Mouse (Mus musculus) Muller cell, postnatal 12 days (primary cell): ENCODE results near the gene Krt81.

Source experiments
- DNase-seq: peaks from one replicate; pipeline ENCODE4 v3.0.0-alpha.2; 2015; ENCODE audit errors: inconsistent ontology term

Gene Krt81

DNA sequence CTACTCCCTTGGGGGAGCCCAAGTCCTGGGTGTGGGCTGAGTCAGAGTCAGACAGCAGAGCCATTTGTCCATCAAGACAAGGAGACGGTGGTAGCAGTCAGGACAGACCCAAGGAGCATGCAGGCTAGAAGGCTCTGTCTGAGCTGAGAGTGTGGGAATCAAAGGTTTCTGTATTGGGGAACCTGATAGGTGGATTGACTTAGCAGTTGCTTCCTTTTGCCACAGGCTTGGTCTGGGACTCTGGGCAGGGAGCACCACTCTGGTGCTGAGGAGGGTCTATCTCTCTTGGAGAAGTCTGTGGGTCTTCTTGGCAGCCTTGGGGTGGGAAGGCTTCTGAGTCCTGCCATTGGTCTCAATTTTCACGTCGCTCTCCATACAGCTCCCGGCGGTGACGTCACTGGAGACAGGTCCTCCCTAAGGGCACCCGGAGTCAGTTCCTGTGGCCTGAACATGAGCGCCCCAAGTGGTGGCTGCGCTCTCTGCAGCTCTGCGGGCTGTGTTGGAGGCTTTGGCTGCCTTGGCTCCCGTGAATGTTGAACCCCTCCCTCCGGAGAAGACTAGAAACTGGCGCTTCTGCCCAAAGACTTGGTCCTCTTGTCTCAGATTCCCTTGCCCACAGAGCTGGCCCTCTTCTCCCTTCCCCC, 10.3 kb downstream of the Krt81 start:
- DNase-seq = peak; percentile 45

DNA sequence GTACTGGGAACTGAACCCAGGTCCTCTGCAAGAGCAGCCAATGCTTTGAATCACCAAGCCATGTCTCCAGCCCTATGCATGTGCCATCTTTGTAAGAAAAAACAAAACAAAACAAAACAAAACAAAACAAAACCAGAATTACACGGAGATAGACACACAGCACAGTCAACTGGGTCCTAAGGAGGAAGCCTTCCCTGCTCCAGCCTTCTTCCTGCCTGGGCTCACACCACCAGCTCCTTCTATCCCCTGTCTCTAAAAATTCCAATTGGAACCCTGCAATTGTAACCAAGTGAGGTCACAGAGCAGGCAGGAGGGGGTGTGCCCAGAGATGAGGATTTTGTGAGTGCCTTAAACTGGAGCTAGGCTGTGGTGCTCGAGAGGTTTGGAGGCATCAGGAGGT, 16.1 kb downstream of the Krt81 start, which contains the start of gene Krt88:
TSS of gene Krt88 (plus strand) at position 301 of the 400 bp plus-strand sequence.
- DNase-seq = no peak

DNA sequence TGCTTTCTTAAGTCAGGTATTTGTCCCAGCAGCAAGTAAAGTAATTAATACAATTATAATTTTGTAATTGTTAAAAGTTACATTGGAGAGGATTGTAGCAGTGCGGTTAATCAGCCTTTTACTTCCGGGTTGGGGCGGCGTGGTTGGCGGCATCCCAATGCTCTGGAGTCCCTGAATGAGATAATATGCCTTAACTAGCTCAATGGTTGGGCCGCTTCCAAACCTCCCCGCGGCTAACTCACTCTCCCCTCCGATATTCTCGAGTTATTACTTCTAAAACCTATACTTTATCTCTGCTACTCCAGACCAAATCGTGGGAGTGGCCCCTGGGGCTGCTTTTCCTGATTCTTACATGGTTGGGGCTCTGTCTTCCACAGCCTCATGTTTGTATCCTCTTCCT, 17.0 kb downstream of the Krt81 start:
- DNase-seq = peak; percentile 20

DNA sequence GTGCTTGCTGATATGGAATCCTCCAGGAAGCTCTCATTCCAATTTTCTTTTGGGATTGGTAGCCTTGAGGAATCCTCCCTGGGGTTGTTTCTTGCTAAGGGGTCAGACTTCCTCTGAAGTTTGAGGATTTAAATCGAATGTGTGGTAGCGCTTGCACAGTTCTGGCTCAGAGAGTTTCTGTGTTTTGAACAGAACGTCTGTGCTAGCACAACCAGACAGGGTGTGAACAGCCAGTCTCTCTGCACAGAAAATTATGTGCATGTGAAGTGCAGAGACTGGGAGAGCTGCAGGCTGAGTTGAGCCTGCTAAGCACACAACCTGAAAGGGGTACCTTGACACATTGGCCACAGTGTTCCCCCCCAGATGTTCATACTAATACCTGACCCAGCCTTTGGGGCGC, 22.7 kb downstream of the Krt81 start:
- DNase-seq = no peak

DNA sequence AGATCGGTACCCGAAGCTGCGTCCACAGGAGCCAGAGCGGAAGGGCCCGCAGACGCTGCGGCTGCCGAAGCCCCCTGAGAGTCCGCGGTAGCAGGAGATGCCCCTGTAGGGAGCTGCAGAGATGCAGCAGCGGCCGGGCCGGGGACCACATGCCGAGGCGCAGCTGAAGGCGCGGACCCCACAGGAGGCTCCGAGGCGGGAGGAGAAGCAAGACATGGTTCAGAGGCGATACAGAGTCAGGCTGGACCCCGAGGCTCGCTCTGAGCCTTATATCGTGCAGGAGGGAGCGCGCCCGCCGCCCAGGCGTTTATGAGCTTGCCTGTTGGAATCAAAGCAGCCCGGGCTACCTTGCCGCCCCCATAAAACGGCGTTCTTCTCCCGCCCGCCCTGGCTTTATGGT, 25.0 kb downstream of the Krt81 start, which contains the start of gene Krt87:
TSS of gene Krt87 (minus strand) at position 250 of the 400 bp plus-strand sequence.
- DNase-seq = no peak

DNA sequence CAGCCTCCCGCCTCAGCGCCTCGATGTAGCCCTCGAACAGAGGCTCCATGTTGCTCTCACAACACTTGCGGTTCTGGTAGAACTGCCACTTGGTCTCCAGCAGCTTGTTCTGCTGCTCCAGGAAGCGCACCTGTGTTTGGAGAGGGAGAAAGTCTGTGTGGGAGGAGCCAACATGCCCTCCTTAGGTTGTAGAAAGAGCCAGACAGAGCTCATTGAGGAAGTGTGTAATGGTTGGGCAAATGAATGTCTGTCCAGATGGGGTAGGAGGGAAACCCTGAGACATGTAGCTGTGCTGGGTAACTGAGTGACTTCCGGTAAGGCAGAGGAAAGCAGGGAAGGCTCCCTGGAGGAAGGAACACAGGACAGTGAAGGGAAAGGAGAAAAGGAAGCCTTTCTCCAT, 26.9 kb downstream of the Krt81 start:
- no peak for DNase-seq

DNA sequence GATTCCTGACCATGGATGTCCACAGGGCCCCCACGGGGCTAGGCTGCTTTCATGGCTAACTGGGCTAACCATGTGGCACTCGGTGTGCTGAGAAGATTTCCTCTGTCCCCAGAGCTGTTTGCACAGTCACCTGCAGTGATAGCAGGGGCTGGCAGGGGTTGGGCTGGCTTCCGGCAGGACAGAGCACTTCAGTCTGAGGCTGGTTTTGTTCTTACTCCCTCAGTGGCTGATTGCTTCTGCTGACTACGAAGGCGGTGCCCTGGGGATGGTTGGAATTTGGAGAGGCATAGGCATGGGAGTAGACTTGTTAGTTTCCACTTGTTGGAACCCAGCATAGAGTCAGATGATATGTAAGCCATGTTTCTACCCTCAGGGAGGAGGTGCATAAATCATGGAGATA, 38.6 kb downstream of the Krt81 start:
- DNase-seq = no peak

DNA sequence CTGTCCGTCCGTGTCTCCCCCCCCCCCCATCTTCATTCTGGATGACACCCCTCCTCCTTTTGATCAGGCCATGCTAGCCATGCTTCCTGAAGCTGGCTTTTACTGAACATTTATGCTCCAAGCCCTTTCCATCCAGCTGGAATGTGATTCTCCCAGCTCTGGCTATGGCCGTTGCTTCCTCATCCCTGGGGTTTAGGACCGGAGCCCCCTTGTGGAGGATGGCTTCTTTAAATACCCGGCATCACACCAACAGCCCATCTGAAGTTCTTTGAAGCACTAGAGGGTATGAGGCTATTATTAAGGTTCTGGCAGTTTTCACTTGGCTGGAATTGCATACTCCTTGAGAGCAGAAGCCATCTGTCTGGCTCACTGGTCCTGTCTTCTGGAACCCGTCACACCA, 42.6 kb downstream of the Krt81 start:
- DNase-seq = no peak

DNA sequence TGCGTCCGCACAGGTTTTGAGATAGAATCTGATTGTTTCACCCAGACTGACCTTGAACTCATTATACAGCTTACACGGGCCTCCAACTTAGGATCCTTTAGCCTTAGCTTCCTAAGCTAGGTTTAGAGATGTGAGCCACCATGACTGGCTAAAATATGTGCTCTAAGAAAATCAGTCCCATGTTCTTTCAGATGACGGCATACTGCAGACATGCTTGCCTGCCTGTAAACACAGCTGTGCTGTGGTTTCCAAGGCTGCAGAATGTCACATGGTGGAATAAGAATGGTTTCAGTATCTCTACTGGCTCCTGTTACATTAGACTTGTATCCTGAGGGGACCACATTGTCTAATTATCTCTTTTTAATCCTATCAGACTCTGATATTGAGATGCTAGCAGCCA, 44.6 kb downstream of the Krt81 start:
- no peak for DNase-seq

DNA sequence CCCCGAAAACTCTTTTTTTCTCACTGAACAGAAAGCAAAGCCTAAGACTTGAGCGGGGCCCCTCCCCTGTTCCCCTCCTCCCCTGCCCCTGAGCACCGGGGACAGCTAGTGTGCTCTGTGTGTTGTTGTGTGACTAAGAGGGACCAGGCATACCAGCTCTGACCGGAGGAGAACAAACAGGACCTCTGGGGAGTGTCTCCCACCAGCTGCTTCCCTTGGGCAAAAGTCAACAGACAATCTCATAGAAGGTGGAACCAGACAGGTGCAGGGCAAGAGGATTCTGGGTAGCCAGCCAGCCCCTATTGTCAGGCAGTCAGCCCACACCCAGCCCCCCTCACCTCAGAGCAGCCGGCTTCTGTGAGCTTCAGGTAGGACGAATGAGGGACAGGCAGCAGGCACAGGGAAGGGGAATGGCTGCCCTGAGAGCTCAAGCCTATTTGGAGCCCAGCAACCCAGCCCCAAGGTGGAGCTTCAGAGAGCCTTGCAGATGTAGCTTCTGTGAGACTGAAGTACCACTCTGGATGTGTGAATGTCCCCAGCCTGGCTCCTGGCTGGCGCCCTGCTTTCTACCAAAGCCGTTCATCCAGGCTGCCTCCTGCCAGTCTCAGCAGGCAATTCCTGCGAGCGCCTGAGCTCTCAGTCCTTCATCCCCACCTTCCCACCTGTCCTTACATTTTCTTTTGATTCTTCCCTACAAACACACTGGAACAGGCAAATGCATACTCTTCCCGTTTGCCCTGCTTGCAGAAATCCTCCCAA, 48.6 kb downstream of the Krt81 start:
- no peak for DNase-seq

DNA sequence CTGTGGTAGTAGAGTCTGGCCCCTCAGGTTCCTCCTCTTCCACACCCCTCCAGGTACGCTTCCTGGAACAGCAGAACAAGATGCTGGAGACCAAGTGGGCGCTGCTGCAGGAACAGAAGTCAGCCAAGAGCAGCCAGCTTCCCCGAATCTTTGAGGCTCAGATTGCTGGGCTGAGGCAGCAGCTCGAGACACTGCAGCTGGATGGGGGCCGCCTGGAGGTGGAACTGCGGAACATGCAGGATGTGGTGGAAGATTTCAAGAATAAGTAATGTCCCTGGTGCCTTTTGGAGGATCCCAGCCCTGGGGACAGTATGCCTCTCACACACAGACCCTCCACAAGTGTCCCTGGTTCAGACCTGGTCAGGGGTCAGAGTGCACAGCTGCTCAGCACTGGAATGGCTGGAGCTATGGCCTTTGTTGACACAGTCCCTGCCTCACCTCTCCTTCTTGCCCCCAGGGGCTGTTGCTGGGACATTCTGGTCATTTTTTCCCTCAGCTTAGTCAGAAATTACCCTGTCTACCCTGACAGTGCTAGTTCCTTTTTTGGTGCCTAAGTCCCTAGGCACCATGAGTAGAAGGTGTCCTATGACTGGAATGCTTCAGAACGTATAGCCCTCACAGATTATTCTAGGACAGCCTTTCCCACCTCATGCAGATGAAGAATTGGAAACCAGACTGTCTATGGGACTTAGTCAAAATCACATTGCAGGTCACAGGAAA, 49.5 kb downstream of the Krt81 start:
- DNase-seq = no peak

DNA sequence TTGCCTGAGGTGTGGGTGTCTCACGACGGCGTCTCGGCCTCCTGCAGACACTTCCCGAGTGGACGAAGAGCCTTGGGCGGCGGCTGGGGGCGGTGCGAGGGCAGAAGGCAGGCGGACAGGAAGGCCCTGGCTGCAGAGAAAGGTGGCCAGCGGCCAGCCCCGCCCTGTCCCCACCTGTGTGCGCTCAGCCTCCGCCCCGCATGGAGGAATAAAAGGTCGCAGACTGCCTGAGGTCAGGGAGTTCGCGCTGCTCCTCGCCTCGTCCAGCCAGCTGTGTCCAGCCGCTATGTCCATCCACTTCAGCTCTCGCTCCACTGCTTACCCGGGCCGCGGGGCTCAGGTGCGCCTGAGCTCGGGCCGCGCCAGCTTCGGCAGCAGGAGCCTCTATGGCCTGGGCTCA, 51.4 kb downstream of the Krt81 start:
- DNase-seq = no peak

DNA sequence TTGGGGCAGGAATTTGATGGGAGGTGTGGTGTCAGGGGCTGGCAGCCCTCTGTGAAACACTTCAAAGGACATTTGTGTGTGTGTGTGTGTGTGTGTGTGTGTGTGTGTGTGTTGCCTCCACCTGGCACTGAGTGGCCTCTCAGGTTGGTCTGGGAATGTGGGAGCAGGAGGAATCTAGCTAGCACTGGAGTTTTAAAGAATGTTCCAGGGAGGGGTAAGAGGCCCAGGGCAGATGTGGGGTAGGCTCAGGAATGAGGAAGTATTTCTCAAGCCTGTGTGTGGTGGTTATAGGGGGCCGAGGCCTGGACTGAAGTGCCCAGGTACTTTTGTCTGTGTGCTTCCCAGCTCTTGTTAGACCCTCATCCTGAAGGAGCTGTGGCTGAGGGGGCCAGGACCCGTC, 52.8 kb downstream of the Krt81 start, which contains the start of gene Krt7:
TSS of gene Krt7 (plus strand) at position 269 of the 400 bp plus-strand sequence.
- DNase-seq = no peak
